Mouse (Mus musculus): ENCODE results near the gene Epha5. TPM values are rescaled to one million over a fixed set of nuclear protein-coding genes. Genes with fewer than 3 reads are reported as not detected.

Gene Epha5
- total RNA-seq, 1 experiment from 2014 or later = 0.12 TPM

DNA sequence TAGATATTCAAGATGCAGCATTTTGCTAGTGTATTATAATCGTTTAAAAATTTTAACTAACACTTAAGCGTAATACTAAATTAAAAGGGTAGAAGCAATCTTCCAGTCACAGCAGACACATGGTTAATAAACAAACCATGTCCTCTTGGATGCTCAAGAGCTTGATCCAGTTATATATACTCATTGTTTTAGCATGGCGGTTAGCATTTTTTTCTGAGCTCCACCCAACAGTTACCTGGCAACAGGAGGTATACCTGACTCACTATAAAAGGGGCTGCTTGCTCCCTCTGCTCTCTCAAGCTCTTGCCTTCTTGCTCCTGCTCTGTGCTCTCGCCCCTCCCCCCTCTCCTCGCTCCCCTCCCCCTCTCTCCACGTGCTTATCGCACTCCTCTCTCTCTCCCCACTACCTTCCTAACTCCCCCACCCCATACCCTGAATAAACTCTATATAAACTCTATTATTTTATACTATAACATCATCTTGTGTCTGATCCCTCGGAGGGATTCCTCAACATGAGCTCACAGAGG is 98.3 kb downstream of the Epha5 start:
- no peak for ATAC-seq (ENCODE audit: extremely low read depth, insufficient number of reproducible peaks, low FRiP score, poor library complexity, severe bottlenecking)

DNA sequence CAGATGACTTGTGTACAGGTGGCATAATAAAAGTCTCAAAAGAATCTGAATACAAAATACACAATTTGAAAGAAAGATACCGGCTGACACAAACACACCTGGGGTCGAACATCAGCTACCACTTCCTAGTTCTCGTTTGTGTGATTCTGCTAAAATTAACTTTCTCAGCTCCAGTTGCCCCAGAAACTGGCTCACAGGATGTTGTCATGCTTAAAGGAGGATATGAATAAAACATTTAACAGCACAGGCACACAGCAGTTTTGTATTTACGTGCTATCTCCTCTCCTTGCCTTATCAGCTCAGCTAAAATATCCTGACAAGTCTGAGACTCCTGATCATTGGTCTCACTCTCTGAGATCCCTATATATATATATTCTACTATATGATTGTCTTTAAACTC is 99.3 kb downstream of the Epha5 start:
- no peak for ATAC-seq (ENCODE audit: extremely low read depth, insufficient number of reproducible peaks, low FRiP score, poor library complexity, severe bottlenecking)

DNA sequence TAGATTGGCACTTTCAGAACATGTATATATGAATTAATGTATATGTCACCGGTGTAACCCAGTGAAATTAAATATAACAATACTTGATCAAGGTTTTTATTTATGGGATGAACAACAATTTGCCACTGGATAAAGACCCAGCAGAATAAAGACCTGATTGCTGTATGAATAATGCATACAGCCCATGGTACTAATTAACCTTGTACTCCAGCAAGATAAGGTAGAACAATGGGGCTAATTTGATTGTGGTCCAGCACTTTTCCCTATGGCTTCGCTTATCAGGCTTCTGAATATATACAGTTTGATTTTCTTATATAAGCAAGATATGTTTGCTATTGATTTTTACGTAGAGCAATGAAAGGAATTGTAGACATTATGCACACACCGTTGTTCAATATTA is 103.6 kb downstream of the Epha5 start:
- no peak for ATAC-seq (ENCODE audit: extremely low read depth, insufficient number of reproducible peaks, low FRiP score, poor library complexity, severe bottlenecking)

DNA sequence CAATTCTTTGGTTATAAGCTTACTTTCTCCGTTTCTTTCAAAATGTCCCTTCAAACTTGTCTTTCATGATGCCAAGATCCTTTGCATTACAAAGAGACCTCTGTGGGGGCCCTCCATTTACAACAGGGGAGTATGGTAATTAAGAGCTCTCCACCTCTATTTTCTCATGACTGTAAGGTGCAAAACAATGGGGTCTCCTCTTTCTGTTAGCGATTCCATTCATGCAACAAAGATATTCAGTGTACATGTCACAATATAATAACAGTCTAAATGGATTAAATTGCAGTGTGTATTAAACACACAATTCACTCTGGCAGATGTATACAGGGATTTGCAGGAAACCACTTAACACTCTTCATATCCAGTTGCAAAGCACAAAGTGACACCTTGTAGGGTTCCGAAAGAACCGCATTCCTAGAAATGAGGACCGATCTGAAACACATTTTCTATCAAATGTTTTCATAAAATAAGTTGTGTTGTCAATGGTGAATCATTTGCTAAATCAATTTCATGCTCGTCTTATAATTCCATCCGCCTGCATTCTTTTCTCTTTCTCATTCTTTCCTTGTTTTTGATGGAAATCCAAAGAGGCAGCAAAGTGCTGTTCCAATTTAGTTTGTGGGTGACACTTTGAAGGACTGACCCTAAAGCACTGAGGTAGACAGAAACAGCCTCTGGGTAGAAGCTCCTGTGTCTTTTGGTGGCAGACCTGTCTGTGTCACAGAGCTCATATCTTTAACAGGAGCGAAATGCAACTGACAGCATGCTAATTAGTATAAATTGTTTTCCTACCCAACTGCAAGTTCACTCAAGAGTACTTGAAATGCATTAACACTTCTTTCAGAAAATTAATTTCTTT is 118.1 kb downstream of the Epha5 start:
- no peak for ATAC-seq (ENCODE audit: extremely low read depth, insufficient number of reproducible peaks, low FRiP score, poor library complexity, severe bottlenecking)

DNA sequence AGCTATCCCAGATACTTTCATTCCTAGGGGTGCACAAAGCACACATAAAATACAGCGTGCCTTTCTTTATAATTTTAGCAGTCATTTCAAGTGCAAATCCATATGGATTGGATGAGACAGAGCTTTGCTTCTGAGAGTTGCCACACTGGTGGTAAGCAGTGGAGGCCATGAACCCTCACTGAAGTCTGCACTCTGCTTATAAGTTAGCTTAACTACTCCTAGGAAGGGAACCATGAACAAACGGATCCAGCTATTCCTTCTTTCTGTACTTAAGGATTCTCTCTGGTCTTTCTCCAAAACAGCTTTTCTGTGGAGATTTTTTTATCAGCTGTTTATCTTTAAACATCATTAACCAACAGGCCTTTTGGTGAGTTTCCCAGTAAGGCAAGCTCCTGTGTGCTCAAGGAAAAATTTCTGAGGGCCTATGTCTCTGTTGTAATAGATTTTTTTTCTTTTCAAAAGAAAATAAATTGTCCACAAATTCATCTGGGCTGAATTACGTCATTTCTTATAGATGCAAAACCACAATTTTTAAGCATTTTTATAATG is 127.7 kb downstream of the Epha5 start:
- ATAC-seq (ENCODE audit: extremely low read depth, insufficient number of reproducible peaks, low FRiP score, poor library complexity, severe bottlenecking) = no peak

DNA sequence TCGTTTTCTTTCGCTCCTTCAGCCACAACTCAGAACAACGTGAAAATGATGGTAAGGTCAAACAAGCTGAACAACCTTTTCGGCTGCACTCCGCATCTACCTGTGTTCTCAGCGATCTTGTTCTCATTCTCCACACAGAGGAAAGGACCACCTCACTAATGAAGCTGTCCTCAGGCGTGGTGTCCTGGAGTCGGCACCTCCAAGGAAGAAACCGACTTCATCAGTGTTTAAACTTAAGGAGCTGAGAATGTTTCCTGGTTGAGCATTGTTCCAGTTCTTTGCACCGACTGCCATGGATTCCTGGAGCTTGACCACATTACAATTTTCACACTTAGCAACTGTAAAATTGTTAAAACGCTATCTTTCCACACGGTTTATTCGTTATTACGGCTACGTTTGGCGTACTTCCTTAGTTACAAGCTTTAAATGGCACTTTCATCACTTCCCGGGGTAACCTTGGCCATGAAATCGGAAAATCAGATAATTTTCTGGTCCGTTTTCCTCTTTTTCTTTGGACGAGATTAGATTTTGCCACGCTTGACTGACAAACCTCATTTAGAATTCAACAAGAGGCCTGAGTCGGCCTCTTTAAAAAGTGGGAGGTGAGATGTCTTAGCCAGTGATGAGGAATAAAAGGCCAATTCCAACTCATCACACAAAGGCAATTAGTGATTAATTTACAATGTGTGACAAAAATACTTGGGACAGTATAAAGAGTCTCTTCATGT is 135.7 kb downstream of the Epha5 start:
- no peak for ATAC-seq (ENCODE audit: extremely low read depth, insufficient number of reproducible peaks, low FRiP score, poor library complexity, severe bottlenecking)

DNA sequence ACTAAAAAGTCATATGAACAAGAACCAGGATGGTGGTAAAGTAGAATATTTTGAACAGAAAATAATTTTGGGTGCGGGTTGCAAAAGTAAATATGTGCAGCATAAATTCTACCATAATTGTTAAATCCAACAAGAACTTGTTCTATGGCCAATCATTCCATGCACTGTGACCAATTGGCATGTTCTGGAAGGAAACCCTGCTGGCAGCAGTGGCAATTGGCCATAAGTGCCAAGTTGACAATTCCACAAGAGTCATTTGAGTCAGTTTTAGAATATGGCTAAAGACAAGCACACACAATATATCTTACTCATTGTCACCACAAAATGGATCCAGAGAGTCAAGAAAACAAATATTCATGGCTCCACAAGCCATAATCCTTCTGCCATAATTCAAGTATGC is 140.2 kb downstream of the Epha5 start:
- ATAC-seq (ENCODE audit: extremely low read depth, insufficient number of reproducible peaks, low FRiP score, poor library complexity, severe bottlenecking) = no peak

DNA sequence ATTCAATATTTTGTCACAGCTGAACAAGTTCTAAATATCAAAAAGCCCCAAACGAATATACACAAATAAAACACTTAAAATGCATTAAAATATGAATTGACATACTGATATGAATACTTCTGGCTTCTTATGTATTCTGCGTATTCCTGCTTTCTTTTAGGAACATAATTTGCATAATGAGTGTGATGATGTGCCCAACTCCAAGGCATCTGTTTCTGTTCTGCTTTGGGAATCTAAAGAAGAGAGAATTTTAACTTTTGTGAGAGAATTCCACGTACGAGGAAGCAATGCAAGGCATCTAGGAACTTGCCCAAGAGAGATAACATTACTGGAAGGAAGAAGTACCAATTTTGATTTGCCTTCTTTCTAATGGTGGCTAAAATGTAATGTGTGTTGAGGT is 151.8 kb downstream of the Epha5 start:
- no peak for ATAC-seq (ENCODE audit: extremely low read depth, insufficient number of reproducible peaks, low FRiP score, poor library complexity, severe bottlenecking)

DNA sequence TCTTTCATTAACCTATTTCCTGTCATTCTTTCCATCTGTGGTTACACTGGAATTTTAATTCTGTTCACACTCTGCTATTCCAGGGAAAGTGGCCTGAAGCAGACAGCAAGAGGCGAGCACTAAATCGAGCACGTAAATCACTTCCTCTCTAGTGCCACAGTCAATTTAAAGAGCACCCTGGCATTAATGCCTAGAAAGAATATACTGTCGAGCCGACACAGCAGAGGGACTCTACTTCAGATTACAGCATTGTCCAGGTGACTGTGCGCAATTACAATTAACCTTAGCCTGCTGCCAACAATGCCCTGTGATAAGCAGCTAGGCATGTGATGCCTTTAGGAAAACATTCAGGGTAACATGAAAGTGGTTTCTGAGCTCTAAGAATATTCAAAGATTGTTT is 153.2 kb downstream of the Epha5 start:
- no peak for ATAC-seq (ENCODE audit: extremely low read depth, insufficient number of reproducible peaks, low FRiP score, poor library complexity, severe bottlenecking)

DNA sequence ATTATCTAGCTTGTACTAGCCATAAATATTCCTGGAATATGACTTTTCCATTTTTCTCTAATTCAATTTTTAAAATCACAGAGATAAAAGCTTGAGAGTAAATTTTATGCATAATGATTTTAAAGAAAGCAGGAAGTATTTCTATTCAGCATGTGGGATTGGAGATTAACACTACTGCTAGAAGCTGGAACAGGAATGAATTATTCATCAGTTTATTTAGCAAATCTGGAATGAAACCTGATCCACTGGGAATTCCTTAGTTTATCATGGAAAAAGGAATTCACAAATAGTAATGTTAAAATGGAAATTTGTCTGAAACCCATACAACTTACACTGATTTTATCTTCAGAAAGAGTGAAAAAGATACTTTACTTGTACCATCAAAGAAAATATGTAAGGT is 187.2 kb downstream of the Epha5 start:
- ATAC-seq (ENCODE audit: extremely low read depth, insufficient number of reproducible peaks, low FRiP score, poor library complexity, severe bottlenecking) = no peak

DNA sequence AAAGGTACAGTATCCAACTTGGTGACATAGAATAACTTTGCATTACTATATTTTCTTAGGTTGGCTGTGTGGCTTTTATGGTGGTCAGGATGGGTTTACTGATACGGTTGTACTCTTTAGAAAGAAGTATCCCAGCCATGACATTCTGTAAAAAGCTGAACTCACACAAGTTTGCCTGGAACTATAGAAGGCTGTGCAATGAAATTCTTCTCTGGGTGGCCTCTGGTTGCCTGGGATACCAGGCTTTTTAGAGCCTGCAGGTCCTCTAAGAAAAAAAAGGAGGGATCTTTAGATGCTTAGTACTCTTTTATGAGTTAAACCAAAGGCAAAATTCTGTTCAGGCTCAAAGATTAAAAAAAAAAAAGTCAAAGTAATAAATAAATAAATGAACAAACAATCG is 208.6 kb downstream of the Epha5 start:
- ATAC-seq (ENCODE audit: extremely low read depth, insufficient number of reproducible peaks, low FRiP score, poor library complexity, severe bottlenecking) = no peak

DNA sequence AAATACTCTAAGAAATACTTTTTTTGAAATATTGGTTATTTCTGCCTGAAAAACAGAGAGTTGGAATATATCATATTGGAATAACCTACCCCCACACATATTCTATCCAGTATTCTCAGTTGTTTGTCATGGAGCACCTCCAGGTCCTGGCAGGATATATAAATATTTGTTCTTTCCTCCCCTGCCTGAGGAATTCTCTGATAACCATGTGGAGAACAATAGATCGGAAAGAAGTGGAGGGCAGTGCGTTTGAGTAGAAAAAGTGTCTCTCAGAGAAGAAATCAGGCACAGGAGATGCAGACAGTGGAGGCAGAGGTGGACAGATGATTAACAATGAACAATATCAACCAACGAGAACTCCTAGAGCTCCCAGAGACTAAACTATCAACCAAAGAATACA is 223.8 kb downstream of the Epha5 start:
- ATAC-seq (ENCODE audit: extremely low read depth, insufficient number of reproducible peaks, low FRiP score, poor library complexity, severe bottlenecking) = no peak

DNA sequence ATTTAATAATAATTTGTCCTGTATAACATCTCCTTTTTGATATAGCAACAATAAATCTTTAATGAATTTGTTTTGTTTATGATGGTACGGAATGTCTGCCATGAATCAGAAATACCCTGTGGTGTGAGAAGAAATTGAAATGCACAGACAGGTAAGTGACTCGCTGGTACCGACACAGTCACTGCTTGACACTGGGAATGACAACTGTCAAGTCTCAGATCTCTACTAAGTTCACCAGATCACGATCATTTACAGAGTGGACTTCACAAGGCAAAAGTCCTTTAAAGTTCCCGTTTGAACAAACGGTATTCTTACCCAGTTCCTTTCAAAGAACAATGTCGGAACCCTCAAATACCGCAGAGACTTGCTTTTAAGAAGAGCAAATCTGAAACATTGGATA is 233.0 kb downstream of the Epha5 start:
- ATAC-seq (ENCODE audit: extremely low read depth, insufficient number of reproducible peaks, low FRiP score, poor library complexity, severe bottlenecking) = no peak

DNA sequence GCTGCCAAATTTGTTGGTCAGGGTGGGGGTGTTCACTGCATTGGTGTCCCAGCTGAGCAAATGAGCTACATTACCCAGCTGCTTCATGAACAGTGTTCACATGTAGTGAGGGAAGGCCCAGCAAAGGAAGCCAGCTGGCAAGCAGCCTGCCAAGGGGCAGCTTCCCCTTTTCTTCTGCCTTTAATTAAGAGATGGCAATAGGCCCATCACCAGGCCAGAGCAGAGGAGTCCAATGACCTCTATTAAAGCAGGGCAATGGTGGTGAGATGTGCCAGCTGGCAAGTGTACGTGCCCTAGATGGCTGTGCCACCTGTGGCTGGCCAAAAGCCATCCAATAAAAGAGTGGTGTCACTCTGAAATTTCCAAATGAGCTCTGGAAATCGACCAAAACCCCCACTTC is 264.1 kb downstream of the Epha5 start:
- ATAC-seq (ENCODE audit: extremely low read depth, insufficient number of reproducible peaks, low FRiP score, poor library complexity, severe bottlenecking) = no peak

DNA sequence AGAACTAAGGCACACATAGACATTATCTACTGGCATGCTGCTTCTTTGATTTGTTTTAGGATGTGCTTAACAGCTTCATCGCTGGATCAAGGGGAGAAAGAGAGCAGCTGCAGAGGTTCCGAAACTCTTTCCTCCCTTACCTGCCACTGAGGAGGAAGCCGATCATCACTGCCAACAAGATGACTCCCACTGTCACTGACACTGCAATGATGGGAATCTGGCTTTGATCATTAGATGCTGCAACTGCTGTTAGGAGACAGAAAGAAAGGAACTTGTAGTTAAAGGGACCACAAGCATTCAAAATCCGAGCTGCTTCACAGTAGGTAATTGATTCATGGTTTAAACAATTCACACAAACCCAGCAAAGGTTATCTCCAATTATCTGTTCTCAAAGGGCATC is 275.0 kb downstream of the Epha5 start:
- no peak for ATAC-seq (ENCODE audit: extremely low read depth, insufficient number of reproducible peaks, low FRiP score, poor library complexity, severe bottlenecking)

DNA sequence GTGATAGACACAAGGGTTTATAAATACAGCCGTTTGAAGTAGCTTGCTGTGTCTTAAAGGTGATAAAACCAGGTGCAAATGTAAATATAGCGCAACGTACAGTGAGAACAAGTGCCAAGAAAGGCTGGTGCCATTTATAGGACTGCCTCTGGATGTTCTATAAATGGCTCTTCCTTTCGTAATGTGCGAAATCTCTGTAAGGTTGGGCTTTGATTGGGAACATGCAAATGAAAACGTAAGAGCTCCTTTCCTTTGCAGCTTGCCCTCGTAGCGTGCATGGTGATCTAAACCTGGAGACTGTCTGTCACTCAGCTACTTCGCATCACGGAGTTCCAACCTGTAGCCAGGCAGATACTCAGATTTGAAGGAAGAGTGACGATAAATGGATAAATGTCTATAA is 321.2 kb downstream of the Epha5 start:
- ATAC-seq (ENCODE audit: extremely low read depth, insufficient number of reproducible peaks, low FRiP score, poor library complexity, severe bottlenecking) = no peak

DNA sequence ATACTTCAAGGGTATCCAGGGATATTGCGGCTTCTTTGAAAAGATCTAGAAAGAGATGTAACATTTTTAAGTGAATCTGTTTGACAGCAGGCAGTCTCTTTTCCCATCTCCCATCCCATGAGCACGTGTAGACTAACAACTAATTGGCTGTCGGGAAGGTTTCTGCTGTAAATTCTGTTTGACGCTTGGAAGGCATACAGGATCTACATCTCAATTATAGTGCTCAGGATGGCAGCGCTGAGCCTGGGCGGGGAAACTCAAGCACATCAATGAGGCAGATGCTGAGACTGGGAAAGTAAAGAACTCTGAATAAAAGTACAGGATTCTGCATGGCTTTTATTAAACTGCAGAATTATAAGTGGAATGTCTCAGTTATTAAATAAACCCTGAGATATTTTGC is 335.9 kb downstream of the Epha5 start:
- ATAC-seq (ENCODE audit: extremely low read depth, insufficient number of reproducible peaks, low FRiP score, poor library complexity, severe bottlenecking) = no peak

DNA sequence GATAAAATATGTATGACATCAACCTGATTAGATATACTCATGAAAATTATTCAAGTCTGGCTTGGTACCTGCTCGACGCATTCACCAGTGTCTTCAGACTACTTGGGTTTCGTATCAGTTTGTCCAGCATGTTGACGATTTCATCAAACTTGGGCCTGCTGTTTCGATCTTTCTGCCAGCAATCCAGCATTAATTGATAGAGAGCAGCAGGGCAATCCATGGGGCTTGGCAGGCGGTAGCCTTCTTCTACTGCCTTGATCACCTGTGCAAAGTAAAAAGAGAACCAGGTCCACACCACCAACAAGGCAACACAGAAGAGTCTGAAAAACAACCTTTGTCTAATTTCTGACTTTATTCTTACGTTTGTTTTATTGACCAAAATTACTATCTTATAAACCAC is 346.2 kb downstream of the Epha5 start:
- ATAC-seq (ENCODE audit: extremely low read depth, insufficient number of reproducible peaks, low FRiP score, poor library complexity, severe bottlenecking) = no peak

DNA sequence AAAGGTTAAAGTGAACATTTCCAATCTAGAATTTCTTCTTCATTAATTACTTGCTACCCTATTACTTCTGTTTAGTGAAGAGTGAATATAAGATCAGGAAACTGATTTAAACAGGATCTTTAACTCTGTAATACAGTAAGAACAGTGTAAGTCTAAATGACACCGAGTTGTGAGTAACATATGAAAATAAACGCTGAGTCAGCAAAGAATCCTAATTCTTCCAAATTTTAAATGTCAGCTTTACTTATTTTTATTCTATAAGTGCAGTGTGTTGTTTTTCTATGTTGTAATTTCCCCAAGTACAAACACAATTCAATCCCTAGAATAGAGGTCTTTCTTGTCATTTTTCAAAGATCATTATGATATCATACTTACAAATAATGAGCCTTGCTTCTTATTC is 363.3 kb downstream of the Epha5 start:
- ATAC-seq (ENCODE audit: extremely low read depth, insufficient number of reproducible peaks, low FRiP score, poor library complexity, severe bottlenecking) = no peak
